Mouse (Mus musculus) heart, postnatal 10 days (tissue): ENCODE results near the gene Dus2. TPM values are rescaled to one million over a fixed set of nuclear protein-coding genes. Genes with fewer than 3 reads are reported as not detected.
A peak's percentile ranks its signal among the peaks of the same experiment; 100 is the strongest.

Source experiments
- DNase-seq, 2 experiments: peaks; one replicate each; pipeline ENCODE4 v3.0.0; 2021
- intact Hi-C: fragments of 180-260 bp; cut with DNase I; formaldehyde crosslinking; loops from one replicate; pipeline ENCODE4 v1.15.1; 2025
- total RNA-seq, 2 experiments: library from RNA; stranded (reverse); gene quantifications; 2 replicates each; pipeline ENCODE4 v1.2.3; 2021

Dus2 gene
- 1 to 10 TPM; 8.4 to 8.5 TPM for total RNA-seq

- peak; percentile 86 to 93 for DNase-seq
- intact Hi-C loops, result loop anchor here (1.0 to 5.0 kb wide), 2 partner anchors 31 to 126 kb away; no protein-coding TSS in a partner anchor
Observed at GRCm38 (mm10) chr8:105990856-105991387, at the start of gene Dus2. Dus2 (plus strand) TSS chr8:105991337.

- intact Hi-C loops, result no loop called here
- no peak for DNase-seq
Observed at GRCm38 (mm10) chr8:105942026-105942425, 49.1 kb upstream of the Dus2 start.

GRCm38 (mm10) chr8:105942542-105942941 is 48.6 kb upstream of the Dus2 start:
- intact Hi-C loops, result no loop called here

GRCm38 (mm10) chr8:105943321-105943739 is 47.8 kb upstream of the Dus2 start, which contains the start of gene Lcat:
Lcat (minus strand) TSS chr8:105943382.
- intact Hi-C loops, result no loop called here
- no peak for DNase-seq

More at GRCm38 (mm10) chr8:105942542-105942941, 48.6 kb upstream of the Dus2 start:
- DNase-seq, result no peak

- intact Hi-C loops, result no loop called here
- peak; percentile 73 to 76 for DNase-seq
Observed at GRCm38 (mm10) chr8:105949350-105949749, 41.8 kb upstream of the Dus2 start.

- intact Hi-C loops, result no loop called here
- peak; percentile 84 for DNase-seq
Observed at GRCm38 (mm10) chr8:105951057-105951659, 40.0 kb upstream of the Dus2 start.

- peak; percentile 64 to 79 for DNase-seq
- intact Hi-C loops, result no loop called here
Observed at GRCm38 (mm10) chr8:105956556-105956955, 34.6 kb upstream of the Dus2 start.

GRCm38 (mm10) chr8:105957813-105958212 is 33.3 kb upstream of the Dus2 start:
- intact Hi-C loops, result no loop called here
- peak; percentile 79 for DNase-seq

GRCm38 (mm10) chr8:105959350-105959749 is 31.8 kb upstream of the Dus2 start:
- intact Hi-C loops, result no loop called here
- DNase-seq, result peak; percentile 65 to 74

GRCm38 (mm10) chr8:105961101-105961500 is 30.0 kb upstream of the Dus2 start:
- no peak for DNase-seq
- intact Hi-C loops, result no loop called here

- no peak for DNase-seq
- intact Hi-C loops, result no loop called here
Observed at GRCm38 (mm10) chr8:105961536-105961935, 29.6 kb upstream of the Dus2 start.

GRCm38 (mm10) chr8:105964506-105965265 is 26.5 kb upstream of the Dus2 start:
- intact Hi-C loops, result loop anchor here (2.0 kb wide), 1 partner anchor 28 kb away; no protein-coding TSS in a partner anchor
- peak in 1 of 2 experiments; percentile 41 for DNase-seq

- intact Hi-C loops, result loop anchor here (2.0 kb wide), 1 partner anchor 29 kb away; no protein-coding TSS in a partner anchor
- peak; percentile 71 to 78 for DNase-seq
Observed at GRCm38 (mm10) chr8:105965266-105965904, 25.8 kb upstream of the Dus2 start.

- DNase-seq, result peak; percentile 90
- intact Hi-C loops, result loop anchor here (2.0 kb wide), 1 partner anchor 29 kb away; no protein-coding TSS in a partner anchor
Observed at GRCm38 (mm10) chr8:105965905-105966341, 25.2 kb upstream of the Dus2 start, which contains the start of gene Slc12a4. Slc12a4 (minus strand) TSS chr8:105966097.

- DNase-seq, result peak; percentile 68 to 73
- intact Hi-C loops, result no loop called here
Observed at GRCm38 (mm10) chr8:105966692-105967311, 24.3 kb upstream of the Dus2 start.

- DNase-seq, result no peak
- intact Hi-C loops, result no loop called here
Observed at GRCm38 (mm10) chr8:105969367-105969766, 21.8 kb upstream of the Dus2 start.

GRCm38 (mm10) chr8:105971019-105971720 is 20.0 kb upstream of the Dus2 start:
- no peak for DNase-seq
- intact Hi-C loops, result no loop called here

GRCm38 (mm10) chr8:105975363-105975762 is 15.8 kb upstream of the Dus2 start:
- intact Hi-C loops, result no loop called here
- DNase-seq, result no peak

- intact Hi-C loops, result no loop called here
Observed at GRCm38 (mm10) chr8:105979325-105979724, 11.8 kb upstream of the Dus2 start, which contains the start of gene Dpep3. Dpep3 (minus strand) TSS chr8:105979429.

GRCm38 (mm10) chr8:105981146-105981545 is 10.0 kb upstream of the Dus2 start:
- intact Hi-C loops, result no loop called here
- DNase-seq, result no peak

More at GRCm38 (mm10) chr8:105979325-105979724, 11.8 kb upstream of the Dus2 start, which contains the start of gene Dpep3:
- no peak for DNase-seq
